Mouse (Mus musculus): ENCODE measurements at regions not wholly inside any gene's neighbourhood (a gene's known extent, or its start where the extent isn't known, plus 50 kb on each side); places are given as distances from the start of the nearest gene placed in this dataset.
A peak's percentile ranks its signal among the peaks of the same experiment; 100 is the strongest.

- intact Hi-C loops (cut with DNase I): no loop called here
- DNase-seq (ENCODE audit: low spot score in 2 of 2): no peak
Observed at GRCm38 (mm10) chr9:73302156-73302918, 189.1 kb downstream of the Rsl24d1 start.

- no peak for DNase-seq (ENCODE audit: low spot score in 2 of 2)
- intact Hi-C loops (cut with DNase I): no loop called here
Observed at GRCm38 (mm10) chr9:73317048-73317447, 203.8 kb downstream of the Rsl24d1 start.

GRCm38 (mm10) chr9:73319704-73320307, 206.6 kb downstream of the Rsl24d1 start:
- intact Hi-C loops (cut with DNase I): no loop called here
- DNase-seq (ENCODE audit: low spot score in 2 of 2): no peak

GRCm38 (mm10) chr9:73331066-73331465, 217.8 kb downstream of the Rsl24d1 start:
- intact Hi-C loops (cut with DNase I): no loop called here
- no peak for DNase-seq (ENCODE audit: low spot score in 2 of 2)

GRCm38 (mm10) chr9:73336039-73336438, 222.8 kb downstream of the Rsl24d1 start:
- intact Hi-C loops (cut with DNase I): no loop called here
- peak in 1 of 2 experiments; percentile 42 for DNase-seq (ENCODE audit: low spot score in 2 of 2)

GRCm38 (mm10) chr9:73337045-73337740, 224.0 kb downstream of the Rsl24d1 start:
- DNase-seq (ENCODE audit: low spot score in 2 of 2): peak in 1 of 2 experiments; percentile 19

GRCm38 (mm10) chr9:73355876-73356275, 242.7 kb downstream of the Rsl24d1 start:
- no peak for DNase-seq (ENCODE audit: low spot score in 2 of 2)
- intact Hi-C loops (cut with DNase I): no loop called here

More at GRCm38 (mm10) chr9:73337045-73337740, 224.0 kb downstream of the Rsl24d1 start:
- intact Hi-C loops (cut with DNase I): no loop called here

GRCm38 (mm10) chr9:73358968-73359367, 245.7 kb downstream of the Rsl24d1 start:
- no peak for DNase-seq (ENCODE audit: low spot score in 2 of 2)
- intact Hi-C loops (cut with DNase I): no loop called here

GRCm38 (mm10) chr9:73380768-73381167, 267.5 kb downstream of the Rsl24d1 start:
- intact Hi-C loops (cut with DNase I): no loop called here

GRCm38 (mm10) chr9:73392036-73392435, 278.8 kb downstream of the Rsl24d1 start:
- intact Hi-C loops (cut with DNase I): no loop called here
- no peak for DNase-seq (ENCODE audit: low spot score in 2 of 2)

More at GRCm38 (mm10) chr9:73380768-73381167, 267.5 kb downstream of the Rsl24d1 start:
- no peak for DNase-seq (ENCODE audit: low spot score in 2 of 2)

GRCm38 (mm10) chr9:73413367-73413930, 300.2 kb downstream of the Rsl24d1 start:
- no peak for DNase-seq (ENCODE audit: low spot score in 2 of 2)
- intact Hi-C loops (cut with DNase I): no loop called here

GRCm38 (mm10) chr9:73416084-73416777, 303.0 kb downstream of the Rsl24d1 start:
- no peak for DNase-seq (ENCODE audit: low spot score in 2 of 2)
- intact Hi-C loops (cut with DNase I): no loop called here

Measured in left cerebral cortex, postnatal 25 days (tissue).